Mouse (Mus musculus): ENCODE data around the gene Lysmd1.

Gene Lysmd1

GRCm38 (mm10) chr3:95139586-95140288 is 5.8 kb downstream of the Lysmd1 start:
- DNase-seq: peak; percentile 91

GRCm38 (mm10) chr3:95140289-95140595 is 6.4 kb downstream of the Lysmd1 start:
- no peak for DNase-seq

- DNase-seq: no peak
Observed at GRCm38 (mm10) chr3:95140795-95141194, 6.9 kb downstream of the Lysmd1 start.

GRCm38 (mm10) chr3:95141474-95141873 is 7.6 kb downstream of the Lysmd1 start:
- DNase-seq: no peak

GRCm38 (mm10) chr3:95141952-95142616 is 8.2 kb downstream of the Lysmd1 start, which contains the start of gene Tnfaip8l2:
Tnfaip8l2 (minus strand) TSS chr3:95142360.
- no peak for DNase-seq

GRCm38 (mm10) chr3:95142617-95143011 is 8.7 kb downstream of the Lysmd1 start:
- DNase-seq: peak; percentile 87

GRCm38 (mm10) chr3:95147924-95148323 is 14.0 kb downstream of the Lysmd1 start:
- no peak for DNase-seq

GRCm38 (mm10) chr3:95153874-95154273 is 20.0 kb downstream of the Lysmd1 start:
- no peak for DNase-seq

- no peak for DNase-seq
Observed at GRCm38 (mm10) chr3:95159511-95159986, 25.7 kb downstream of the Lysmd1 start.

GRCm38 (mm10) chr3:95159987-95160963 is 26.4 kb downstream of the Lysmd1 start, which contains the start of gene Sema6c:
Sema6c (plus strand) TSS chr3:95160457.
- peak; percentile 88 for DNase-seq

GRCm38 (mm10) chr3:95161041-95161551 is 27.2 kb downstream of the Lysmd1 start:
- no peak for DNase-seq

- no peak for DNase-seq
Observed at GRCm38 (mm10) chr3:95161618-95162344, 27.9 kb downstream of the Lysmd1 start.

GRCm38 (mm10) chr3:95162345-95162628 is 28.4 kb downstream of the Lysmd1 start:
- DNase-seq: no peak

GRCm38 (mm10) chr3:95163419-95164255 is 29.7 kb downstream of the Lysmd1 start:
- DNase-seq: no peak

- DNase-seq: no peak
Observed at GRCm38 (mm10) chr3:95164256-95164550, 30.3 kb downstream of the Lysmd1 start.

GRCm38 (mm10) chr3:95164840-95165239 is 31.0 kb downstream of the Lysmd1 start:
- no peak for DNase-seq

GRCm38 (mm10) chr3:95169996-95170395 is 36.1 kb downstream of the Lysmd1 start:
- no peak for DNase-seq

- no peak for DNase-seq
Observed at GRCm38 (mm10) chr3:95171105-95171504, 37.2 kb downstream of the Lysmd1 start.

- DNase-seq: no peak
Observed at GRCm38 (mm10) chr3:95172526-95173255, 38.8 kb downstream of the Lysmd1 start.

- peak; percentile 19 for DNase-seq
Observed at GRCm38 (mm10) chr3:95173256-95173949, 39.5 kb downstream of the Lysmd1 start.

Measured in kidney, adult 11 months (tissue).